Mouse (Mus musculus) myocyte (in vitro differentiated cells): Measurements from ENCODE around the gene Ipo5. TPM values are rescaled to one million over a fixed set of nuclear protein-coding genes. Genes with fewer than 3 reads are reported as not detected.

ENCODE experiments used
- H3K27me3 ChIP-seq: one replicate; pipeline ENCODE4 v1.6.1; 2011; ENCODE audit not compliant: control insufficient read depth, insufficient read depth, insufficient read length
- H3K36me3 ChIP-seq: one replicate; pipeline ENCODE4 v1.6.1; 2011; ENCODE audit not compliant: control insufficient read depth, insufficient read depth
- H3K4me2 ChIP-seq: one replicate; pipeline ENCODE4 v1.6.1; 2011; ENCODE audit warnings: low read depth, control low read depth
- H3K4me3 ChIP-seq: one replicate; pipeline ENCODE4 v1.5.1; 2011; ENCODE audit warnings: mild to moderate bottlenecking, control low read depth, moderate library complexity
- H3K79me2 ChIP-seq: one replicate; pipeline ENCODE4 v1.6.1; 2011; ENCODE audit not compliant: control insufficient read depth, insufficient read depth
- H3ac ChIP-seq: one replicate; pipeline ENCODE4 v1.6.1; 2011; ENCODE audit not compliant: control insufficient read depth, insufficient read length
- CEBPB ChIP-seq: IDR thresholded peaks from 2 replicates; pipeline ENCODE4 v1.6.1; 2011; ENCODE audit warnings: mild to moderate bottlenecking, moderate library complexity; ENCODE audit not compliant: poor library complexity, insufficient read depth, severe bottlenecking
- E2F4 ChIP-seq: IDR thresholded peaks from one replicate; pipeline ENCODE4 v1.6.1; 2011; ENCODE audit warnings: mild to moderate bottlenecking, control low read depth, moderate library complexity; ENCODE audit not compliant: insufficient read depth
- MAX ChIP-seq: IDR thresholded peaks from one replicate; pipeline ENCODE4 v1.6.1; 2011; ENCODE audit warnings: low read depth, mild to moderate bottlenecking, control low read depth
- MYOD1 ChIP-seq, 3 experiments: IDR thresholded peaks; one replicate each; pipeline ENCODE4 v1.6.1; 2011; ENCODE audit warnings: control low read depth in 2 of 3, low read depth in 2 of 3, mild to moderate bottlenecking in 2 of 3, moderate library complexity in 1 of 3; ENCODE audit not compliant: insufficient read length in 2 of 3, control insufficient read depth in 1 of 3
- MYOG ChIP-seq, 3 experiments: IDR thresholded peaks; one replicate each; pipeline ENCODE4 v1.6.1; 2011; ENCODE audit warnings: control low read depth in 2 of 3, low read depth in 2 of 3, mild to moderate bottlenecking in 2 of 3; ENCODE audit not compliant: insufficient read length in 2 of 3, control insufficient read depth in 1 of 3, insufficient read depth in 1 of 3
- POLR2A ChIP-seq: IDR thresholded peaks from one replicate; pipeline ENCODE4 v1.6.1; 2011; ENCODE audit warnings: low read depth, mild to moderate bottlenecking, control low read depth, moderate library complexity; ENCODE audit not compliant: insufficient read length
- POLR2AphosphoS2 ChIP-seq: IDR thresholded peaks from one replicate; pipeline ENCODE4 v1.6.1; 2011; ENCODE audit warnings: low read depth, control low read depth; ENCODE audit not compliant: insufficient read length
- REST ChIP-seq: IDR thresholded peaks from one replicate; pipeline ENCODE4 v1.6.1; 2011; ENCODE audit warnings: mild to moderate bottlenecking, control low read depth, moderate library complexity; ENCODE audit not compliant: insufficient read depth, insufficient read length
- SRF ChIP-seq: IDR thresholded peaks from one replicate; pipeline ENCODE4 v1.6.1; 2011; ENCODE audit warnings: low read depth; ENCODE audit not compliant: control insufficient read depth, insufficient read length
- TCF12 ChIP-seq: IDR thresholded peaks from one replicate; pipeline ENCODE4 v1.6.1; 2011; ENCODE audit warnings: mild to moderate bottlenecking, control low read depth; ENCODE audit not compliant: poor library complexity, insufficient read depth, severe bottlenecking
- TCF3 ChIP-seq: IDR thresholded peaks from one replicate; pipeline ENCODE4 v1.6.1; 2011; ENCODE audit warnings: low read depth, control low read depth; ENCODE audit not compliant: insufficient read length
- USF1 ChIP-seq: IDR thresholded peaks from one replicate; pipeline ENCODE4 v1.6.1; 2011; ENCODE audit warnings: low read depth, mild to moderate bottlenecking, control low read depth, moderate library complexity
- polyA plus RNA-seq: library from polyadenylated mRNA; unstranded; fragments of >200 nt; fragmentation: generic; extraction: Trizol; gene quantifications from one replicate; pipeline ENCODE4 v1.2.1, GENCODE M21; 2012; ENCODE audit warnings: missing spikeins

Gene Ipo5
- polyA plus RNA-seq, 1 experiment = 75.7 TPM

DNA sequence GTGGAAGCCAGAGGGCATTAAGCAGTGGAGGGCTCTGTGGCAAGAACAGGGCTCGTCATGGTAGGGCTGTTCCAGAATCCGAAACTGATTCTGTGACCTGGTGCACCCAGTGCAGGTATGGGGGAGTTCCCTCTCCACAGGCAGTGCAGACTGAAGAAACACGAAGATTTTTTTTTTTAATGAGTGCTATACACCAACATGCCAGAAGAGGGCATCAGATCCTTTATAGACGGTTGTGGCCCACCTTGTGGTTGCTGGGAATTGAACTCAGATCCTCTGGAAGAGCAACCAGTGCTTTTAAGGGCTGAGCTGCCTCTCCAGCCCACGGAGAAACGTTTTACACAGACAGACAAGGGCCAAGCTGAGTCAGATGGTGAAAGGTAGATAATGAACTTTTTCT lies 60.3 kb downstream of the Ipo5 start:
- Histone ChIP-seq H3K4me3 (no peak overlapping the region), H3ac (no peak overlapping the region), H3K79me2 (no peaks in the 10 kb centered on the region), H3K27me3 (no peaks in the 10 kb centered on the region), H3K36me3 (no peaks in the 10 kb centered on the region), H3K4me2 (no peak overlapping the region)
- no peak for TF ChIP-seq POLR2AphosphoS2
- TF ChIP-seq E2F4 = no peak
- no peak for TF ChIP-seq MYOD1 (IDR thresholded peaks at IDR 0.05; ENCODE audit: control insufficient read depth in 1 of 3, insufficient read length in 2 of 3, low read depth in 2 of 3)
- TF ChIP-seq MAX = no peak
- no peak for TF ChIP-seq CEBPB
- no peak for TF ChIP-seq TCF3
- TF ChIP-seq USF1 = no peak
- no peak for TF ChIP-seq POLR2A
- no peak for TF ChIP-seq TCF12
- no peak for TF ChIP-seq SRF
- TF ChIP-seq MYOG (IDR thresholded peaks at IDR 0.05; ENCODE audit: control insufficient read depth in 1 of 3, insufficient read depth in 1 of 3, insufficient read length in 2 of 3, low read depth in 2 of 3) = no peak
- no peak for TF ChIP-seq REST

DNA sequence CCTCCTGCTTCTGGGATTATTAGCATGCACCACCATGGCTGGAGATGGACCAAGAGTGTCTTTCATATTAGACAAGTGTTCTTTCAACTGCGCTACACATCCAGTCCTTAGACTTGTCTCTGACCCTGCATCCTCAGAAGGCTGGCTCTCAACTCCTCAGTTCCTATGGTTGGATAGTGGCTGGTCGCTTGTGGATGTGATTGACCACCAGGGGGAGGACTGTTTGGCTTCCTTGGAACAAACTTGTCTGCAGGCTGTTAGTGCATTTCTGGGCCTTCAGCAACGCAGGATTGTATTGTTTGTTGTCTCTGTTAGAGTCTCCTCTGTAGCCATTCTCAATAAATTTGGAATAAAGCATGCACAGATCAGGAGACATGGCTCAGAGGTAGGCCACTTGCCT lies 68.5 kb downstream of the Ipo5 start:
- Histone ChIP-seq H3K27me3 (no peaks in the 10 kb centered on the region), H3K79me2 (no peaks in the 10 kb centered on the region), H3K4me2 (no peak overlapping the region), H3ac (no peak overlapping the region), H3K4me3 (no peak overlapping the region), H3K36me3 (no peaks in the 10 kb centered on the region)
- TF ChIP-seq USF1 (no peak), SRF (no peak), REST (no peak), POLR2AphosphoS2 (no peak), TCF3 (no peak)

DNA sequence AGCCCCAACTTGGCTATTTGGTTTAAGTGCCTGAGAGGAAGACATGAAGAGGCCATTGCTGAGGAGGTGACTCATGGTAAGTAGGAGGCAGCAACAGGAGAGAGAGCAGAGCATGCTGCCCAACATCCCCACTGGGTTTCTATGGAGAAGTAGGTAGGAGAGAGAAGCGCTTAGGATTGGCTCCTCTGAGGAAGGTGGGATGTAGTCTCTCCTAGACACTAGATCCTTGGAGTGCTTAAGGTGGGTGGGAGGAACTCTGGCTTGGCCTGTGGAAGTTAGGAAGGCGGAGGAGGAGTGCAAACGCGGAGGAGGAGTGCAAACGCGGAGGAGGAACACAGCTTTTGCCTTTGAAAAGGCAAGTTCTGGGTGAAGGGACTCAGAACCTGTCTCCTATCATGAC lies 78.1 kb downstream of the Ipo5 start:
- no peaks in the 10 kb centered on the region for H3K27me3 ChIP-seq
- no peak for TF ChIP-seq POLR2AphosphoS2
- no peak for TF ChIP-seq POLR2A
- no peak for TF ChIP-seq USF1
- no peak for TF ChIP-seq REST
- TF ChIP-seq MYOD1 (IDR thresholded peaks at IDR 0.05; ENCODE audit: control insufficient read depth in 1 of 3, insufficient read length in 2 of 3, low read depth in 2 of 3) = no peak
- TF ChIP-seq TCF12 = no peak
- TF ChIP-seq E2F4 = no peak
- TF ChIP-seq MYOG (IDR thresholded peaks at IDR 0.05; ENCODE audit: control insufficient read depth in 1 of 3, insufficient read depth in 1 of 3, insufficient read length in 2 of 3, low read depth in 2 of 3) = no peak
- TF ChIP-seq MAX = no peak
- no peak for TF ChIP-seq SRF
- TF ChIP-seq CEBPB = no peak
- H3K4me3 ChIP-seq = no peak overlapping the region
- H3K36me3 ChIP-seq = no peaks in the 10 kb centered on the region
- no peak overlapping the region for H3K4me2 ChIP-seq
- no peak overlapping the region for H3ac ChIP-seq
- H3K79me2 ChIP-seq = no peaks in the 10 kb centered on the region

Other genes starting within 250 kb of the Ipo5 start
- 29.7 TPM for gene Farp1, start 124.0 kb downstream of the Ipo5 start, polyA plus RNA-seq